Mouse (Mus musculus) embryonic facial prominence, embryonic 13.5 days (tissue): Measurements from ENCODE around the gene Vmac. TPM values are rescaled to one million over a fixed set of nuclear protein-coding genes. Genes with fewer than 3 reads are reported as not detected.

Source experiments
- ATAC-seq: fragments of 200-750 bp; cut with Nextera tagmentation; 2 replicates; pipeline ENCODE4 v1.8.0; 2017; ENCODE audit warnings: low read depth; ENCODE audit not compliant: insufficient number of reproducible peaks, insufficient read depth, low FRiP score, low TSS enrichment
- H3K27ac ChIP-seq: fragments of 300-500 bp; sonication (generic); 2 replicates; pipeline ENCODE4 v1.5.1; 2015; ENCODE audit warnings: moderate library complexity, mild to moderate bottlenecking, inconsistent platforms
- H3K27me3 ChIP-seq: fragments of 300-500 bp; sonication (generic); 2 replicates; pipeline ENCODE4 v1.6.1; 2015; ENCODE audit warnings: mild to moderate bottlenecking, inconsistent platforms
- H3K36me3 ChIP-seq: fragments of 300-500 bp; sonication (generic); 2 replicates; pipeline ENCODE4 v1.6.1; 2015; ENCODE audit warnings: mild to moderate bottlenecking, inconsistent platforms
- H3K4me1 ChIP-seq: fragments of 300-500 bp; sonication (generic); 2 replicates; pipeline ENCODE4 v1.6.1; 2015; ENCODE audit warnings: inconsistent platforms
- H3K4me2 ChIP-seq: fragments of 300-500 bp; sonication (generic); 2 replicates; pipeline ENCODE4 v1.6.1; 2015; ENCODE audit warnings: moderate library complexity, mild to moderate bottlenecking, inconsistent platforms
- H3K4me3 ChIP-seq: fragments of 300-500 bp; sonication (generic); 2 replicates; pipeline ENCODE4 v1.5.1; 2015; ENCODE audit warnings: mild to moderate bottlenecking, inconsistent platforms
- H3K9ac ChIP-seq: fragments of 300-500 bp; sonication (generic); 2 replicates; pipeline ENCODE4 v1.6.1; 2015; ENCODE audit warnings: mild to moderate bottlenecking, inconsistent platforms
- H3K9me3 ChIP-seq: fragments of 300-500 bp; sonication (generic); 2 replicates; pipeline ENCODE4 v1.6.1; 2016; ENCODE audit warnings: inconsistent platforms
- WGBS: fragments of 180-500 bp; shearing (Covaris S2); methylation state at CpG from one replicate; pipeline ENCODE4 v1.1.7; 2015; ENCODE audit warnings: mixed read lengths; 5-methylcytosine and 5-hydroxymethylcytosine counted together
- polyA plus RNA-seq: library from polyadenylated mRNA; unstranded; fragments of >200 nt; fragmentation: Nextera tagmentation; extraction: Ambion mirVana; gene quantifications from 2 replicates; pipeline ENCODE4 v1.2.1, GENCODE M21; 2015

Vmac gene
- polyA plus RNA-seq, 1 experiment from 2014 or later: 19.2 TPM

DNA sequence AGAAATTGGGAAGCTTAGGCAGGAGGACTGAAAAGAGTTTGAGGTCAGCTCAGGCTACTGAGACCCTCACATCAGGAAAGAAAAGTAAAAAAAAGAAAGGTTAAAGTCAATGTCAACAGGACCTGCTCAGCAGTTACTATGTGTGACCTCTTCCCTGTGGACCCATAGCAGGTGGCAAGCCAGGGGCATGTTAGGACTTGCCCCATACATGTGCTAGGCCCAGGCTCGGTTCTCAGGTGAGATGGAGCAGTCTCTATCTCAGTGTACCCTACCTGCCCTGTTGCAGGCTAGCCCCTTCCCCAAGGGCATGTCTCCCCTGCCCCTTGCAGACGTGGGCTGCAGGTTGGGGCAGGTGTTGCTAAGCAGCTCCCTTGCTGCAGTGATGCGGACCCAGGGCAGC, 8.1 kb downstream of the Vmac start:
- peaks cover 82% of the 10 kb centered on the region for H3K36me3 ChIP-seq
- H3K4me1 ChIP-seq: 0 out of 2 replicates have a peak, but pooled peaks cover 3% of the 10 kb centered on the region
- H3K27ac ChIP-seq: no peak overlapping the region
- 75% methylated on average over 3 of the region's 3 CpGs for WGBS
- H3K9me3 ChIP-seq: no peaks in the 10 kb centered on the region
- H3K4me2 ChIP-seq: no peak overlapping the region
- no peak overlapping the region for H3K4me3 ChIP-seq
- no peak for ATAC-seq
- no peak overlapping the region for H3K9ac ChIP-seq
- H3K27me3 ChIP-seq: no peaks in the 10 kb centered on the region

DNA sequence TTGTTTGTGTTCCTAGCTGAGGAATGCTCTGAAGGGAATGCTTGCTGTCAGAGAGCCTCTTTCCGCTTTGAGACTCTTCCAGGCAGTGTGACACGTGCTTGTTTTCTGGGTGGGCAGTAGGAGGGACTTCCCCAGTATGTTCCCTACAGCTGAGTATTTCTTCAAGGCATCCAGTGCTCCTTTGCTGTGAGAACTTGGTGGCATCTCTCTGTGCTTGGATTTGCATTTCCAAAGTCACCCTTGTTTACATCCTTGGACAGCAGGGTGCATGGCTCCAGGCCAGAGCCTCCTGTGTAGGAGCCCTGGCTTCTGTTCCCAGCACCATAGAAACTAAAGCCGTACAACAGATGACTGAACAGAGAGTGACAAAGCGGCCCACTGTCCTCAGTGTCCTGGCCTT, 9.1 kb downstream of the Vmac start:
- H3K4me1 ChIP-seq: 0 out of 2 replicates have a peak, but pooled peaks cover 3% of the 10 kb centered on the region
- no peak overlapping the region for H3K4me3 ChIP-seq
- no peak overlapping the region for H3K4me2 ChIP-seq
- H3K9me3 ChIP-seq: no peaks in the 10 kb centered on the region
- no peak overlapping the region for H3K9ac ChIP-seq
- peaks cover 92% of the 10 kb centered on the region for H3K36me3 ChIP-seq
- ATAC-seq: no peak
- H3K27me3 ChIP-seq: no peaks in the 10 kb centered on the region
- no peak overlapping the region for H3K27ac ChIP-seq
- 81% methylated on average over 4 of the region's 4 CpGs for WGBS

DNA sequence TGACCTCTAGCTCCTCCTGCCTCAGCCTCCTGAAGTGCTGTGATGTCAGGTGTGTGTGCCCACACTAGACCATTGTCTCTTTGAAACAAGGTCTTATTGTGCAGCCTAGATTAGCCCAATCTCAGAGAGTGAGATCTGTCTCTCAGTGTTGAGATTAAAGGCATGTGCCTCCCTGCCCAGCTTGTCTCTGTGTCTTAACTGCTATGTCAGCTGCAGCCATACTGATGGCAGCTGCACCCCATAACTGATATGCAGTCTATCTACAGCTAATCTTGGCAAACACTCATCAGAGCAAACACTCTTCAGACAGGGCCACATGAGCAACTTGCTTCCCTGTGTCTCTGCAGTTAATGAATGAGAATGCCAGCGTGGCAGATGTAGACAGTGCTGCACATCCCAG, 11.3 kb downstream of the Vmac start:
- H3K4me3 ChIP-seq: no peak overlapping the region
- no peaks in the 10 kb centered on the region for H3K27me3 ChIP-seq
- no peak overlapping the region for H3K9ac ChIP-seq
- H3K4me2 ChIP-seq: no peak overlapping the region
- 95% methylated on average over 1 of the region's 1 CpGs for WGBS
- no peak for ATAC-seq
- H3K9me3 ChIP-seq: no peaks in the 10 kb centered on the region
- no peaks in the 10 kb centered on the region for H3K4me1 ChIP-seq
- H3K27ac ChIP-seq: no peak overlapping the region
- H3K36me3 ChIP-seq: peaks cover 96% of the 10 kb centered on the region

DNA sequence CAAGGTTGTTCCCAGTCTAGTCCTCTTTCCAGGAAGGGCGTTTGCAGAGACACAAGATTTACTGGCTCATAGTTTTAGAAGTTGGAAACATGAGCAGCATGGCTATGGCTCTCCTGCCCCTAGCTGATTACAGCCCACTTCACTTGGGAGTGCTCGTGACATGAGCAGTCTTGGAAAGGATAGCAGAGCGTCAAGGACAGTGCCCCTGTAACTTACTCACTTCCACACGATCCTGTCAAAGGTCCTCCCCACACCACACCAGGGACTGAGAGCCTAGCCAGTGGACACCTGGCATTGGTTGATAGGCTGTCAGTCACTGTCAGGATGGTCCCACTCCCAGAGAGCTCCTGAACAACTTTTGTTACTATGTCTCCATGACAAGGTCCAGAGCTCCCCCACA, 14.8 kb downstream of the Vmac start:
- H3K4me2 ChIP-seq: no peak overlapping the region
- H3K27ac ChIP-seq: no peak overlapping the region
- WGBS: 90% methylated on average over 4 of the region's 4 CpGs
- no peaks in the 10 kb centered on the region for H3K27me3 ChIP-seq
- peaks cover 96% of the 10 kb centered on the region for H3K36me3 ChIP-seq
- ATAC-seq: no peak
- H3K9me3 ChIP-seq: no peaks in the 10 kb centered on the region
- H3K4me3 ChIP-seq: no peak overlapping the region
- no peak overlapping the region for H3K9ac ChIP-seq
- no peaks in the 10 kb centered on the region for H3K4me1 ChIP-seq

DNA sequence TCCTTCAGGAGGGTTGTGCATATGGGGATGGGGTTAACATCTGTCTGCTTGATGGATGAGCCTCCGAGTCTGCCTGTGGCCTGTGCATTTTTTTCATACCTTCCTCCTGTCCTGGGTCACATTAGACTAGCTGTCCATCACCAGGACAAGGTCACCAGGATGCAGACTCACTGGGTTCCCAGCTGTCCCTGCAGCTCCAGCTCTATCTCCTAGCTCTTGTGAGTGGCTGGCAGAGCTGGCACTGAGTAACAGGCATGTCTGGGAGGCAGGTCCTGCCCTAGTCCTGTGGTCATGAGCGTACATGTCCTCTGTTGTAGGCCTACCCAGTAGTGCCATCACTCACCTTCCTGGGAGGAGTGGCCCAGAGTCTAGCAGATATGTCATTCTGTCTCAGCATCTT, 17.4 kb downstream of the Vmac start:
- WGBS: 95% methylated on average over 2 of the region's 2 CpGs
- H3K9me3 ChIP-seq: no peaks in the 10 kb centered on the region
- H3K27me3 ChIP-seq: no peaks in the 10 kb centered on the region
- H3K4me3 ChIP-seq: no peak overlapping the region
- H3K4me1 ChIP-seq: no peaks in the 10 kb centered on the region
- no peak overlapping the region for H3K4me2 ChIP-seq
- H3K36me3 ChIP-seq: peaks cover 96% of the 10 kb centered on the region
- no peak for ATAC-seq
- no peak overlapping the region for H3K9ac ChIP-seq
- H3K27ac ChIP-seq: no peak overlapping the region

DNA sequence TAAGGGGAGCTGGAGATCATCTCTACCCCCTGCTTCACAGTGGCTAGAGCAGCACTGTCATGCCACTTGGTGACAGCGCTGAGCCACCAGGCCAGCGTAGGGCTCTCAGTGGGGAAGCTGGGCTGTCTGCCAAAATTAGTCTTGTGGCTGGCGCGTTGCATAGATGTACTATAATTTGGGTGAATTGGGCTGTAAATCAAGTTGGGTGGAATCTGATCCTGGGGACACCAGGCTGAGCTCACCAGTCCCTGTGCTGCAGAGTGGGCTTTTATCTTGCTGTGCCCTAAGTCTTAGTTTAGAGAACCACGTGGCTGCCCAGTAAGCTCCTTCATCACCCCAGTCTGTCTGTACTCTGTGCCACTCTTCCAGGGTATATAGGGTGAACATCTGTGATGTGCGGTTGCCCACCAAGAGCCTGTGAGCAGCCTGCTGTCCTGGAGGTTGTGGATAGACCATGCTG, 23.9 kb downstream of the Vmac start:
- Histone ChIP-seq H3K27ac (peak overlapping the region; percentile 45), H3K27me3 (no peaks in the 10 kb centered on the region), H3K36me3 (peaks cover 96% of the 10 kb centered on the region), H3K4me2 (0 out of 2 replicates have a peak overlapping the region, but pooled peaks have one; percentile 16), H3K4me3 (no peak overlapping the region), H3K4me1 (peaks cover 29% of the 10 kb centered on the region), H3K9me3 (no peaks in the 10 kb centered on the region), H3K9ac (peak overlapping the region; percentile 51; the same call in 1 of the 2 replicates)
- 0 out of 2 replicates have a peak, but pooled peaks have one; percentile 39 for ATAC-seq
- 45% methylated on average over 6 of the region's 6 CpGs for WGBS

DNA sequence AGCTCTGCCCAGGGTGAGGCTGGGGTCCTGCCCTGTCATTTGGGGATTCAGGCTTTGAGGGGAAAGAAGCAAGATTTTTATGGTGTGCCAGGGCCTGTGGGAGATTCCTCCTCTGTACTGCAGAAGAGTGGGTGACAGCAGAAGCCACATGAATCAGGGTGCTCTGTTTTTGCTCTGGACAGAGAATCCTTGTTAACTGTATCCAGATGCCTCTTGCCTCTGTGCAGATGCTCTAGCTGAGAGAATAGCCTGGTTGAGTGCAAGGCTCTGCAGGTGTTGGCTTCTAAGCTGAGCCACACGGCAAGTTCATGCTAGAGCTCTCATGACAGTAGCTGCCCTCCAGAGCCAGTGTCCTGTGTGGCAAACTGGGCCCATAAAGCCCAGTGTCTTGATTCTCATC, 24.4 kb downstream of the Vmac start:
- peaks cover 96% of the 10 kb centered on the region for H3K36me3 ChIP-seq
- peaks cover 29% of the 10 kb centered on the region for H3K4me1 ChIP-seq
- no peak overlapping the region for H3K4me3 ChIP-seq
- no peaks in the 10 kb centered on the region for H3K9me3 ChIP-seq
- H3K9ac ChIP-seq: peak overlapping the region; percentile 51
- H3K27ac ChIP-seq: peak overlapping the region; percentile 45
- 50% methylated on average over 1 of the region's 1 CpGs for WGBS
- peak overlapping the region; percentile 16; the same call in 1 of the 2 replicates for H3K4me2 ChIP-seq
- H3K27me3 ChIP-seq: no peaks in the 10 kb centered on the region
- no peak for ATAC-seq

DNA sequence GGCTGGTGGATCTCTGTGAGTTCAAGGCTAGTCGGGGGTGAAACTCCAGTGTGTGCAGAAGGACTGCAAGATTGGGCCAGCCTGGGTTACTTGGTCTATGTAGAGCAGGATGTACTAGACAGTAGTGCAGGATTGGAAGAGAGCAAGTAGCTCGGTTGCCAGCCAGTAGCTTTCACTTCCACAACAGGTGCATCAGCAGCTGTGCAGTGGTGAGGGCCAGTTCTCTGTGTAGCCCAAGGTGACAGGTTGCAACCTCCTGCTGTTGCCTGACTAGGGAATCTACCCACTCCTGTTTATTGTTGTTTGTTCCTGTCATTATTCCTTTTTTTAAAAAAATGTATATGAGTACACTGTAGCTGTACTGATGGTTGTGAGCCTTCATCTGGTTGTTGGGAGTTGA, 29.1 kb downstream of the Vmac start:
- no peak for ATAC-seq
- 92% methylated on average over 2 of the region's 2 CpGs for WGBS
- Histone ChIP-seq H3K4me1 (peaks cover 17% of the 10 kb centered on the region), H3K4me3 (no peak overlapping the region), H3K9me3 (no peaks in the 10 kb centered on the region), H3K27me3 (no peaks in the 10 kb centered on the region), H3K27ac (no peak overlapping the region), H3K9ac (no peak overlapping the region), H3K4me2 (no peak overlapping the region), H3K36me3 (peaks cover 97% of the 10 kb centered on the region)

DNA sequence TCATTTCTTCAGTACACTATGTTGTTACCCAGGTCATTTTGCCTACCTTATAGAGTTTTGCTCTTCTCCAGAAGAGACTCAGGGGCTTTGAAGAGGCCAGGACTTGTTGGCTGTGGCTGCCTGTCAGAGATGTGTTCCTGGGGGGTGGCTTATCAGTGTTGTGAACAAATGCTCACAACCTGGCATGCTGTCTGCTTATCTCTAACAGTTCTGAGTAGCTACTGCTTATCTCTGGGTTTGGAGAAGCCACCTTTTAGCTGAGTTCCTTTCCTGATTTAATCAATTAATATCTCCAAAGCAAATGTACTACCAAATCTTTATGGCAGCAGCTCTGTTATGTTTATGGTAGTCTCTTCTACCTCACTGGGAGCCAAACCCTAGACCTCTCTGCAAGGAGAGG, 29.8 kb downstream of the Vmac start:
- ATAC-seq: no peak
- Histone ChIP-seq H3K4me1 (peaks cover 11% of the 10 kb centered on the region), H3K27ac (no peak overlapping the region), H3K9me3 (no peaks in the 10 kb centered on the region), H3K4me2 (no peak overlapping the region), H3K4me3 (no peak overlapping the region), H3K36me3 (peaks cover 94% of the 10 kb centered on the region), H3K27me3 (no peaks in the 10 kb centered on the region), H3K9ac (no peak overlapping the region)

DNA sequence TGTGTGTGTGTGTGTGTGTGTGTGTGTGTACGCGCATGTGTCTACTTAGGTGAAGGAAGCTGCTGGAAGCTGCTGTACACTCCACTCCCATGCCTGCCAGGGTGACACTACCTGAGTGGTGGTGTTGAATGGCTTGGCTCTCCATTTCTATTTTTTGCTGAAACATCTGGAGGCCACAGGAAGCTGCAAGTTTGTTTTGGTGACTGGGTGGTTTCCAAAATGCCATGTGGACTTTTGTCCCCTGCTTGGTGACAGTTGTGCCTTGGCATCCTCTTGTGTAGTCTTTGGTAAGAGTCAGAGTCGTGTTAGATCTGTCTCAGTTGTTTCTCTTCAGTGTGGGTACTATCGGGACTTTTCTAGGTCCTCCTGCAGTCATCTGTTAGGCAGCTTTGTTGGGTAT, 31.0 kb downstream of the Vmac start:
- Histone ChIP-seq H3K9ac (no peak overlapping the region), H3K4me2 (no peak overlapping the region), H3K4me3 (no peak overlapping the region), H3K4me1 (no peaks in the 10 kb centered on the region), H3K27me3 (no peaks in the 10 kb centered on the region), H3K9me3 (no peaks in the 10 kb centered on the region), H3K27ac (no peak overlapping the region), H3K36me3 (peaks cover 91% of the 10 kb centered on the region)
- ATAC-seq: no peak
- 89% methylated on average over 4 of the region's 4 CpGs for WGBS

DNA sequence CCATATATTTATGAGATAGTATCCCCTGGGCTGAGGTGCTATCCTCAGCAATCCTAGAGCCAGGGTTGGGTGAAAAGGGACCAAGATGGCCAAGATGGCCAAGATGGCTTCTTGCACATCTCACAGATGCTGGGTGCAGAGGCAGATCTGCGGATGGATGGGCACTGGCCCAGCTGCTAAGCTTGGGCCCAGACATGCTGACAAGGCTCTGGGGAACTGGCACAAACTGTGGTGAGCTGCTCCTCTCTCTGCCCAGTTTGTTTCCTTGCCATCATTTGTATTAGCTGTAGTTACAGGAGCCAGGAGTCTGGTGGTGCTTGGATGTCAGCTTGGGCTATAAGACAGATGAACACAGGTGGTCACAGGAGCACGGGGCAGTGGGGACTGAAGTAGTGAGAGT, 33.2 kb downstream of the Vmac start:
- H3K36me3 ChIP-seq: peaks cover 93% of the 10 kb centered on the region
- no peak overlapping the region for H3K4me3 ChIP-seq
- no peak for ATAC-seq
- H3K9ac ChIP-seq: peak overlapping the region; percentile 32; the same call in 1 of the 2 replicates
- no peaks in the 10 kb centered on the region for H3K27me3 ChIP-seq
- no peak overlapping the region for H3K4me2 ChIP-seq
- 92% methylated on average over 2 of the region's 2 CpGs for WGBS
- no peaks in the 10 kb centered on the region for H3K9me3 ChIP-seq
- H3K27ac ChIP-seq: no peak overlapping the region
- H3K4me1 ChIP-seq: no peaks in the 10 kb centered on the region

DNA sequence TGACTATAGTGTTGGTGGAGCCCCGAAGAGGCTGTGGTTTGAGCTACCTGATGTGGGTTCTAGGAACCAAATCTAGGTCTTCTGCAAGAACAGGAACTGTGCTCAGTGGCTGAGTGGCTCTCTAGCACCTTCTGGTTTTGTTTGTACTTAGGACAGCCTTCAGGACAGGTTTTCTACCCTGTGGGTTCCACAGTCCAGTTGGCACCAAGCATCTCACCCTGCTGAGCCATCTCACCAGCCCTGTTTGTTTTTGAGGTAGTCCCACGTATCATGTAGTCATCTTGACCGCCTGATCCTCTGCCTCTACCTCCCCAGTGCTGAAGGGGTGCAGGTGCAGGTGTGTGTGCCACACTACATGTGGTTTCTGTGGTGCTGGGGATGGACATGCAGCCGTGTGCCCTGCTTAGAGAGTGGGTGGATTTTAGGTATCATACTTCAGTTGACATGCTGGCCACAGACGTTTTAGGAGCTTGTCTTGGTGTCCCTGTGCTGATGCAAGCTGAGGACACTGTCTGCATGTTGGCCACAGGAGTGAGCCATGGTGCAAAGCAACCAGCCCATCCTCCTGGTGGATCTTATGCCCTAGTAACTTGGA, 34.2 kb downstream of the Vmac start:
- Histone ChIP-seq H3K27me3 (no peaks in the 10 kb centered on the region), H3K4me1 (no peaks in the 10 kb centered on the region), H3K4me3 (no peak overlapping the region), H3K9me3 (no peaks in the 10 kb centered on the region), H3K9ac (no peak overlapping the region), H3K27ac (no peak overlapping the region), H3K36me3 (peaks cover 91% of the 10 kb centered on the region), H3K4me2 (no peak overlapping the region)
- ATAC-seq: no peak
- 84% methylated on average over 5 of the region's 5 CpGs for WGBS
